Mouse (Mus musculus) embryonic facial prominence, embryonic 11.5 days (tissue): ENCODE results near the gene Mov10. TPM values are rescaled to one million over a fixed set of nuclear protein-coding genes. Genes with fewer than 3 reads are reported as not detected.
A peak's percentile ranks its signal among the peaks of the same experiment; 100 is the strongest.
"Not testable (repeated sequence)": the region's sequence is repeated elsewhere in the genome, so short reads cannot be mapped to it uniquely, and the experiment has no call there.

Experiments used
- ATAC-seq: fragments of 200-750 bp; cut with Nextera tagmentation; replicated peaks from 2 replicates; pipeline ENCODE4 v1.8.0; 2017; ENCODE audit warnings: low read depth; ENCODE audit not compliant: insufficient number of reproducible peaks, low FRiP score, low TSS enrichment
- DNase-seq: peaks from one replicate; pipeline ENCODE4 v3.0.0-alpha.2; 2015; ENCODE audit warnings: low spot score
- H3K27ac ChIP-seq: fragments of 300-500 bp; sonication (generic); replicated peaks from 2 replicates; pipeline ENCODE4 v1.5.1; 2014; ENCODE audit warnings: mild to moderate bottlenecking, low read depth, low read length, control low read depth
- H3K27me3 ChIP-seq: fragments of 300-500 bp; sonication (generic); 2 replicates; pipeline ENCODE4 v1.6.1; 2014; ENCODE audit warnings: mild to moderate bottlenecking, low read length, moderate library complexity, mixed read lengths; ENCODE audit not compliant: control insufficient read depth, insufficient read depth
- H3K36me3 ChIP-seq: fragments of 300-500 bp; sonication (generic); replicated peaks from 2 replicates; pipeline ENCODE4 v1.6.1; 2014; ENCODE audit warnings: low read depth, mild to moderate bottlenecking, low read length, moderate library complexity, mixed read lengths; ENCODE audit not compliant: control insufficient read depth, insufficient read depth
- H3K4me1 ChIP-seq: fragments of 300-500 bp; sonication (generic); 2 replicates; pipeline ENCODE4 v1.6.1; 2014; ENCODE audit warnings: low read length, mixed read lengths; ENCODE audit not compliant: control insufficient read depth, insufficient read depth
- H3K4me2 ChIP-seq: fragments of 300-500 bp; sonication (generic); 2 replicates; pipeline ENCODE4 v1.6.1; 2014; ENCODE audit warnings: low read depth, mild to moderate bottlenecking, control low read depth, low read length, moderate library complexity
- H3K4me3 ChIP-seq: fragments of 300-500 bp; sonication (generic); 2 replicates; pipeline ENCODE4 v1.5.1; 2014; ENCODE audit warnings: low read depth, low read length, control low read depth
- H3K9ac ChIP-seq: fragments of 300-500 bp; sonication (generic); replicated peaks from 2 replicates; pipeline ENCODE4 v1.6.1; 2014; ENCODE audit warnings: mild to moderate bottlenecking, control low read depth, low read length
- H3K9me3 ChIP-seq: fragments of 300-500 bp; sonication (generic); replicated peaks from 2 replicates; pipeline ENCODE4 v1.6.1; 2016; ENCODE audit warnings: mild to moderate bottlenecking, low read length, inconsistent platforms, mixed read lengths; ENCODE audit not compliant: control insufficient read depth
- WGBS: fragments of 180-500 bp; shearing (Covaris S2); extraction: QIAGEN DNeasy Blood & Tissue Kit; methylation state at CpG from one replicate; pipeline ENCODE4 v1.1.7; 2014; 5-methylcytosine and 5-hydroxymethylcytosine counted together
- polyA plus RNA-seq: library from polyadenylated mRNA; unstranded; fragments of >200 nt; fragmentation: Nextera tagmentation; extraction: Ambion mirVana; gene quantifications from 2 replicates; pipeline ENCODE4 v1.2.1, GENCODE M21; 2014

Gene Mov10
- polyA plus RNA-seq, 1 experiment from 2014 or later = 47.8 TPM

DNA sequence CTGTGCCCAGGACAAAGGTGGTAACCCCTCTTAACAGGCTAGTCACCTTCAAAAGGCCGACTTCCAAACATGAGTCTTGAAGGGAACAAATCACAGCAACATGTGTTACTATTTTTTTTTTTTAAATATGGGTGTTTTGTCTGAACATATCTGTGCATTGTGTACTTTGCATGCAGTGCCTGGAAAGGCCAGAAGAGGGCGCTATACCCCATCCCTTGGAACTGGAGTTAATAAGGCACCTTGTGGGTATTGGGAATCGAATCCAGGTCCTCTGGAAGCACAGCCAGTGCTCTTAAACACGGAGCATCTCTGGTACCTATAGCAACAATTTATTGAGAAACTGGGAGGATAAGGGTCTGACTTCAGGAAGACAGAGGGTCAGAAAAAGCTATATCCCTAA is 53.3 kb downstream of the Mov10 start:
- H3K9ac ChIP-seq = no peak overlapping the region
- H3K4me1 ChIP-seq = no peaks in the 10 kb centered on the region
- no peaks in the 10 kb centered on the region for H3K9me3 ChIP-seq
- no peaks in the 10 kb centered on the region for H3K36me3 ChIP-seq
- no peak overlapping the region for H3K4me2 ChIP-seq
- H3K27me3 ChIP-seq = no peaks in the 10 kb centered on the region
- 26% methylated on average over 4 of the region's 4 CpGs for WGBS
- no peak overlapping the region for H3K27ac ChIP-seq
- no peak overlapping the region for H3K4me3 ChIP-seq
- no peak for ATAC-seq
- peak; percentile 40 for DNase-seq

- not testable (repeated sequence) for H3K27me3 ChIP-seq
Measured at GRCm38 (mm10) chr3:104762103-104762863, 56.1 kb downstream of the Mov10 start.

DNA sequence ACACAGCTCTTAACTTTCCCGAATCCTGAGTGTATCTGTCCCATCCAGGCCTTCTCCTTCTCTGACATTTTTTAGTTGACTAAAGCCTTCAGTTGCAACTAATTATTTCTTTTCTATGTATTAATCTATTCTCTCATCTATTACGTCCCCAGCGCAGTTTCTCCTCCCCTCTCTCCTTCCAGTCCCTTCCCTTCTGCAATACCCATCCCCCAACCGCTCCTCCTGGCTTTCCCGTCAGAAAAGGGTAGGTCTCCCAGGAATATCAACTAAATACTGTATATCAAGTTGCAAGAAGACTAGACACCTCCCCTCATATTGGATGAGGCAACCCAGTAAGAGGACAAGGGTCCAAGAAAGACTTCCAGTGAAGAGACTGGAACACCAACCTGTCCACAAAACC is 59.5 kb downstream of the Mov10 start:
- ATAC-seq (no peak), DNase-seq (peak; percentile 20)
- no peaks in the 10 kb centered on the region for H3K9me3 ChIP-seq
- 8% methylated on average over 5 of the region's 5 CpGs for WGBS
- H3K27ac ChIP-seq = no peak overlapping the region
- H3K4me1 ChIP-seq = no peaks in the 10 kb centered on the region; the same call in 1 of the 2 replicates
- no peaks in the 10 kb centered on the region for H3K36me3 ChIP-seq
- H3K27me3 ChIP-seq = no peaks in the 10 kb centered on the region
- peak overlapping the region; percentile 62 for H3K9ac ChIP-seq
- peak overlapping the region; percentile 31 for H3K4me3 ChIP-seq
- H3K4me2 ChIP-seq = peak overlapping the region; percentile 65

More at GRCm38 (mm10) chr3:104762103-104762863, 56.1 kb downstream of the Mov10 start:
- H3K4me3 ChIP-seq, H3K27ac ChIP-seq, H3K4me2 ChIP-seq, ATAC-seq, H3K4me1 ChIP-seq, DNase-seq, H3K9me3 ChIP-seq, H3K36me3 ChIP-seq, H3K9ac ChIP-seq: not testable (repeated sequence)
- WGBS = 18% methylated on average over 19 of the region's 20 CpGs

GRCm38 (mm10) chr3:104758406-104758805 is 60.0 kb downstream of the Mov10 start:
- Histone ChIP-seq H3K4me2 (peak overlapping the region; percentile 65), H3K36me3 (no peaks in the 10 kb centered on the region), H3K27me3 (no peaks in the 10 kb centered on the region), H3K9me3 (no peaks in the 10 kb centered on the region), H3K4me1 (no peaks in the 10 kb centered on the region; the same call in 1 of the 2 replicates), H3K27ac (no peak overlapping the region), H3K4me3 (peak overlapping the region; percentile 31), H3K9ac (peak overlapping the region; percentile 62)
- 3% methylated on average over 27 of the region's 27 CpGs for WGBS
- peak; percentile 77 for ATAC-seq
- DNase-seq = peak; percentile 92

- not testable (repeated sequence) for H3K9me3 ChIP-seq, H3K27me3 ChIP-seq, H3K27ac ChIP-seq, H3K36me3 ChIP-seq, H3K9ac ChIP-seq, H3K4me3 ChIP-seq, H3K4me2 ChIP-seq, H3K4me1 ChIP-seq, ATAC-seq
- DNase-seq = peak; percentile 60
- 20% methylated on average over 23 of the region's 25 CpGs for WGBS
Measured at GRCm38 (mm10) chr3:104752845-104753244, 65.5 kb downstream of the Mov10 start.

Other genes with a start within 250 kb of the Mov10 start
- 45.9 and 46.6 TPM in 2 replicates for gene Slc16a1, start 179.9 kb downstream of the Mov10 start, polyA plus RNA-seq
- 1.2 and 2.1 TPM in 2 replicates for gene Ppm1j, start 37.5 kb downstream of the Mov10 start, polyA plus RNA-seq
- gene Fam19a3, start 36.7 kb downstream of the Mov10 start, polyA plus RNA-seq = 0.13 TPM in 1 of 2 replicates, not detected in the other
- gene Rhoc, start 30.2 kb downstream of the Mov10 start, polyA plus RNA-seq = 127 and 129 TPM in 2 replicates
- 35.5 and 39.7 TPM in 2 replicates for gene St7l, start 45.4 kb upstream of the Mov10 start, polyA plus RNA-seq
- gene Capza1, start 45.9 kb upstream of the Mov10 start, polyA plus RNA-seq = 232 and 250 TPM in 2 replicates
- 0.87 and 1.5 TPM in 2 replicates for gene Wnt2b, start 143.4 kb upstream of the Mov10 start, polyA plus RNA-seq
- 44.3 and 44.7 TPM in 2 replicates for gene Cttnbp2nl, start 234.6 kb upstream of the Mov10 start, polyA plus RNA-seq
- not detected in 2 replicates for gene 4930564D02Rik, start 248.3 kb upstream of the Mov10 start, polyA plus RNA-seq